Mouse (Mus musculus) 416B (cell line): Measurements from ENCODE around the gene Gbx2.

Experiments used
- DNase-seq: peaks from one replicate; pipeline ENCODE4 v3.0.0; 2011; ENCODE audit warnings: low read depth

The Gbx2 gene

GRCm38 (mm10) chr1:89931120-89931519 lies at the start of gene Gbx2:
Gbx2 (minus strand) TSS chr1:89931179.
- DNase-seq: no peak

DNA sequence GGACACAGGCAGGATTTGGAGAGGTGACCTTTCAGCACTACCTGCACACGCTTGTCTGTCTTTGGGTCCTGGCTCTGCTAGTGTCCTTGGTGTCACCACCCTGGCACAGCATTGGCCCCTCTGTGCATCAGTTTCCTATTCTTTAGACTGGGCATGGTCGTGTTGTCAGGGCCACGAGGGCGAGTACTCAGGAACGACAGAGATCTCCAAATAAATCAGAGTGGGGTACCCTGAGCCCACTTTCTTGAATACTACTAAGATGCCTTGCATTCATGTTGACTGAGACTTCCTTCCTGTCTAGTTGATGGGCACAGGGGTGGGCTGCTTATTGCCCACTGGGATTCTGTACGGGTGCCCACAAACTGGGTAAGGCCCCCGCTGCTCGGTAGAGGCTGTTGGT lies 46.3 kb upstream of the Gbx2 start:
- DNase-seq: no peak

DNA sequence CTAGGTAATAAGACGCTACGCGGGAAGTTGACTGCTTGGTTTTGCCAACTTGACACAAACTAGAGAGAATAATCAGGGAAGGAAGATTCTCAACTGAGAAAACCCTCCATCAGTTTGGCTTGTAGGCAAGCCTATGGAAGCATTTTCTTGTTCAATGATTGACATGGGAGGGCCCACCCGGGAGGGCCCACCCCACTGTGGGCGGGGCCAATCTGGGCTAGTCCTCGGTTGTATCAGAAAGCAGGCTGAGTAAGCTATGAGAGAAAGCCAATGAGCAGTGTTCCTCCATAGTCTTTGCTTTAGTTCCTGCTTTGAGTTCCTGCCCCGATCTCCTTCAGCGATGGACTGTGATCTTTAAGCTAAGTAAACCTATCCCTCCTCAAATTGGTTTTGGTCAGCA lies 45.4 kb upstream of the Gbx2 start:
- DNase-seq: no peak

DNA sequence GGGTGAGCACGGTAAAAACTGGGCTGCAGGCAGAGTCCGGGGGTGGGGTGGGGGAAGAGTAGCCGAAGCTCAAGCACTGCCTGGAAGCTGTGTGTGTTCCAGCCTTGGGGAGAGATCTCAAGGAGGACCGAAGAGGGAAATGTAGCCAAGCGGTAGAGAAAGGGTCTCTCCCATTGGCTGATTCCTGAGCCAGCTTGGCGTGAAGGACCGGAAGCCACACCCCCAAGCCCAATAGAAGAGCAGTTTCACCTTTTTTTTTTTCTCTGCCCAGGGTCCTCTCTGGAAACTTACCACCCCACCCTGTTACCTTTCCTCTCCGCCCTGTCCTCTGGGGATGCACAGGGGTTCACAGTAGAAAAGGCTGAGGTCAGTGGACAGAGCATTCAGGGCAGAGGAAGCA lies 43.6 kb upstream of the Gbx2 start:
- DNase-seq: no peak

GRCm38 (mm10) chr1:89971848-89972247 lies 40.9 kb upstream of the Gbx2 start:
- DNase-seq: no peak

DNA sequence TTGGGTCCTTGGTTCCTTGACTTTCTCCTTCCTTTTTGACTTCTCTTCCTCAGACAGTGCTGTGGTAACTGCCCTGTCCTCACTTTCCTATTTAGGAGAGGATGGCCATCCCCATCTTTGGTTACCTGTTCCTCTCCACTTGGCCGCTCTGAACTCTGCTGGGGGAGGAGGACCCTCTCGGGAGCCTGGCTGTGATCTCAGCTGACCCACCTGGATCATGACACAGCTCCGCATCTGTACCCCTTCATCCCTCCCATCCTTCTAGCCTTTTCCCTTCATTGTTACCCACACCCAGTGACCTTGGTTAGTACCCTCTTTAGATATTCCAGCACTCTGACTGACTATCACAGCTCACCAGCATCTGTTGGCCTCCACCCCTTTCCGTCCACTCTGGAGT lies 38.7 kb upstream of the Gbx2 start:
- no peak for DNase-seq

DNA sequence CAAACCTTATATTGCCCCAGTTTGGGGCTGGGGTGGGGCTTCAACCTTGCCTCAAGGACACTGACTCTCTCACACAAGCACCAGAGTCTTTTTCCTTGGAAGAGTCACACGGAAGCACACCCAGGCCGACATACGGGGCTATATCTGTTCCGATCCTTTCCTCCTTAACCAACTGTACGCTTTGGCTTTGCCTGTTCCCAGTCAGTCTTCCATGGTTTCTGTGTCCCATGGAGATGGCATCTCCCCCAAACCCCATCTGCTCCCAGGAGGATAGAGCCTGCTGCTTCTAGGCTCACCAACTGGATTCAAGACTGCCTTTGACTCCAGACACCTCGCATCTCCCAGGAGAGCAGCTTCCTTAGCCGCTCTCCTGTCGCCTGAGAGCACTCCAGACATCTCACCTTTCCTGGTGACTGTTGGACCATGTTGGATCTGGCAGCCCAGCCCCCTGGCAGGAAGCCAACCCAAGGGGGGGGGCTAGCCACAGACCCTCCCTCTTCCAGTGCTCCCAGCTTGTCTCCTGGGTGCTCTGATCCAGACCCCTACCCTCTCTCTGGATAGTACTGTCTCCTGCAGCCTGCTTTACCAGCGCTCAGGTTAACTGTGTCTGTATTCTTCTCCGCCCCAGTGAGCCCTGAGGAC lies 38.2 kb upstream of the Gbx2 start:
- DNase-seq: no peak

DNA sequence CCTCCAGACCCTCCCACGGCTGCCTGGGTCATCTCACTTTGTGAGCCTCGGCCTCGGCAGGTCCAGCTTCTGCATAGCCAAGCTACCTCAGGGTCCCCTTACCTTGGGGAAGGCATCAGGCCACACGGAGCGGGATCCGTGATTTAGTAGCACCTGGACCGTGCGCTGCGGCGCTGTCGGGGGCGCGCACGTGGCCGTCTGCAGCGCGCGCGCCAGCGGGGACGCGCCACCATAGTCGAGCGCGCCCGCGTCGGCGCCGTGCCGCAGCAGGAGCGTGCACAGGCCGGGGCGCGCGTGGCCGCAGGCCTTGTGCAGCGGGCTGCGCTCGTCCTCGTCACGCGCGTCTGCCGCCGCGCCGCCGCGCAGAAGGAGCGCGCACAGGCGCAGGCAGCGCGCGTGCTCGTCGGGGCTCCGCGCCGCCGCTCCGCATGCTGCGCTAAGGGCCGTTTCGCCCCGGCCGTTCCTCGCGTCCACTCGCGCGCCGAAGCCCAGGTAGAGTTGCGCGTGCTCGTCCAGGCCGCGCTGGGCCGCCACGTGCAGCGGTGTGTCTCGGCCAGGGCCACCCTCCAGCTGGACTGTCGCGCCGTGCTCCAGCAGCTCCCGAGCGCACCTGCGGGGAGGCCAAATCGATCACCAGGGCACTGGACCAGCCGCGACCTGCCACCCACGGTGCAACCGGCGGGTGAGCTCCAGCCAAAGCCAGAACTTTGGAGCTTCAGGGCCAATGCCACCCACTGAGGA lies 37.3 kb upstream of the Gbx2 start:
- no peak for DNase-seq

DNA sequence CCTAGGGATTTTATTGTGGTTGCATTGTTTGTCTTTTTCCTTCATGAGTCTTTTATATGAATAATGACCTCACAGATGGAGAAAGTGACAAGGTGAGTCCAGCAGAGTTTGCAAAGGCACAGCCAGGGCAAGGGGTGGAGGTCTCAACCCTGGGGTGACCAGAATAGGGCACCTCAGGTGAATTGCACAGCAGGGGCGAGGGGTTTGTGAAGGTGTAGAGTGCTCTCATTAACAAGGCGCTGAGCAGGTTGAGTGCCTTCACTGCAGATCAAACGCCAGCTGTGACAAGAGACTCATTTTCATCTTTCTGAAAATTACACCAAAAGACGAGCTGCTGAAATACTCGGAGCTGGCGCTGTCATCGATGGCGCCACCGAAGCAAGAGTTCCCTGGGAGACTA lies 36.6 kb upstream of the Gbx2 start:
- no peak for DNase-seq

DNA sequence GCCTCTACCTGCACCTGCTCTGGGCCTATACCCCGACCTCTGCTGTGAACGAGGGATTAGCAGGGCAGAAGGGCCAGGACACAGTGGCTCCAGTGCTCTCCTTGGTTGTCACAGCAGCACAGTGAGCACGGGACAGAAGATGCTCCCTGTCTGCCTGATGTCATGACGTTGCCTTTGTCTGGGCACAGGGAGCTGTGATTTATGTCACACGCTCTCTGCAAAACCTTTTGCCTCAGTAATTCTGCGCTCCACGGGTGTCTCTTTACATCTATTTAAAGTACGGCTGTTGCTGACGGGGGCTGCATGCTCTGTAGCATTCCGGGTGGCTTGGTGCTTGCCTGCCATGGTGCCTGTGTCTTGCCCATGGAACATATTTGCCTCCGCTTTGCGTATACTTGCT lies 33.4 kb upstream of the Gbx2 start:
- no peak for DNase-seq

- DNase-seq: no peak
Measured at GRCm38 (mm10) chr1:89963296-89963695, 32.3 kb upstream of the Gbx2 start.

DNA sequence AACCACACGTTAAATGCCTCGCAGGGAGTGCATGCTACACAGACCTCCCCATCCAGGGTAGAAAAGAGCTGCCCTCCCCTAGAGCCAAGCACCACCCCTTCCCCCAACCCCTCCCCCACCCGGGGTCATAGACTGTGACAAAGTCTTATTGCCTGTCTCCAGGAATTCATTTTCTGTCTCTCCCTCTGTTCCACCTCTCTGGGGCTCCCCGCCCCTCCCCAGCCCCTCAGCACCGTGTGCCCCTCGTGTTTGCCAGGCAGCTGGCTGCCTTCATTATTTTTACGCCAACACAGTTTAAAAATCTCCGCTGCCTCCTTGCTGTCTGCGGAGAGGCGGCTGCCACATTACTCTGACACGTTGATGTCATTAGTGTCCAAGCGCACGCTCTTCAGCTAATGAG lies 31.1 kb upstream of the Gbx2 start:
- DNase-seq: no peak

- no peak for DNase-seq
Measured at GRCm38 (mm10) chr1:89959393-89959792, 28.4 kb upstream of the Gbx2 start.

DNA sequence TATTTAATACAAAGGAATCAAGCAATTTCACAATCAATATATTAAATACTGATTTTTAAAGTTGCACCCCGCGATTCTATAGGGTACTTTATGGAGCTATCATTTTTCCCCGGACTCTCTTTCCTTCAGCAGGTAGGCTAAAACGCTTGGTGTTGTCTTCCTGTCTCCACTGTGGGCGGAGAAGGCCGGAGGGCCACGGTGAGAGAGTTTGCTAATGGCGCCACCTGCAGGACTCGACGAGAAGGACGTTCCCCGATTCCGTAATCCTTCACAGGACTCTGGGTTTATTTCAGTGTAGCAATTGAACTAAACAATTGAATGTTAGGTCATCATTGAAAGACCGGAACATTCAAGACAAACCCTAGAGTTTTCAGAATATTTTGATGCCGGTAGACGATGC lies 12.2 kb upstream of the Gbx2 start:
- peak; percentile 80 for DNase-seq

DNA sequence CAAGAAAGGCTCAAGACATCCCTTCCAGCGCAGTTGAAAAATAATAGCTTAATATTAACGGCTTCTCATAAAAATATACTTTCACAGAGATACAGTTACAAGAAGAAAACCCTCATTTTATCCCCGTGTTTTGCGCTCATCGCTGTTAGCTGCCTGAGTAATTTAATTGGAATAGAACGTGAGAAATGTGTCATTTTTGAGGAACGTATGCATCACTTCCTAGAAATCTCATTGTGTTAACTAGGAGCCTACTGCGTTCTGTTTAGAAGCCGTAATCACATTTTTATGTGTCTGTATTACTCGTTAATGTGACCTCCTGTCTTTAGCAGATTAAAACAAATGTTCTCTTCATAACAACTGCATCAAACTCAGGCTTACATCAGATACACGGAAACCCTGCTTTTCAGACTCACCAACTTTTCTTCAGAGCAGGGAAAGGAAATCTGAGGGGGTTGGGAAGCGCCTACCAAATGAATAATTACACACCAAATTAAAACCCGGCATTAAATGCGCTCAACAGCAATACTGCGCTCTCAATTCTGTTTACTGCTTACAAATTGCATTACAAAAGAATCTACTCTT lies 11.5 kb upstream of the Gbx2 start:
- DNase-seq: no peak

DNA sequence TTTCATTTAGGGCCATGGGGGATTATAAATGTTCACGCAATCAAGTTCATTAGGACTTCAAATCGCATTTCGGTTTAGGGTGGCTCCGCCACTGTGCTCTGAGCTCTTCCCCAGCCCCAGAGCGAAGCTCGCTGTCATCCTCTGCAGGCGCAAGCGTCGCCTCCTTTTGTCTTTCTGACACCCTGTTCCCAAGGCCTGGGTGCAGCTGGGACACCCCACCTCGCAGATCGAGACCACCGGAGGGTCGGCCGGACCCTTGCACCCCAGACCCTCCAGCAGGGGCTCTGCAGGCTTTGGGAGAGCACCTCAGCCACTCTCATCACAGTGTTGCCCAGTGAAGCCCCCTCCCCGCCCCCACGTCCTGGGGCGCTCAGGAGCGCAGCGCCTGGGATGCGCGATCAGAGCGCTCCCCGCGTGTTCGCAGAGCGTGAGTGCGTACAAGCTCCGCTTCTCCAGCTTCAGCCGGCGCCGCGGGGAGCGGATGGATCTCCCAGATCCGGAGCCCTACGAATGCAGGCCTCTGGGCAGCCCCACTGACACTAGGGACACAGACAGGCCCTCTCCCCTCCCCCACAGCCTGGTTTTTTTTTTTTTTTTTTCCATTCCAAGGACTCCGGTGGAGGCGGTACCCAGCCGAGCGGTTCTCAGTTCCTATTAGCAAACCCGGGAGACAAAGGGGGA lies 10.9 kb upstream of the Gbx2 start:
- no peak for DNase-seq

DNA sequence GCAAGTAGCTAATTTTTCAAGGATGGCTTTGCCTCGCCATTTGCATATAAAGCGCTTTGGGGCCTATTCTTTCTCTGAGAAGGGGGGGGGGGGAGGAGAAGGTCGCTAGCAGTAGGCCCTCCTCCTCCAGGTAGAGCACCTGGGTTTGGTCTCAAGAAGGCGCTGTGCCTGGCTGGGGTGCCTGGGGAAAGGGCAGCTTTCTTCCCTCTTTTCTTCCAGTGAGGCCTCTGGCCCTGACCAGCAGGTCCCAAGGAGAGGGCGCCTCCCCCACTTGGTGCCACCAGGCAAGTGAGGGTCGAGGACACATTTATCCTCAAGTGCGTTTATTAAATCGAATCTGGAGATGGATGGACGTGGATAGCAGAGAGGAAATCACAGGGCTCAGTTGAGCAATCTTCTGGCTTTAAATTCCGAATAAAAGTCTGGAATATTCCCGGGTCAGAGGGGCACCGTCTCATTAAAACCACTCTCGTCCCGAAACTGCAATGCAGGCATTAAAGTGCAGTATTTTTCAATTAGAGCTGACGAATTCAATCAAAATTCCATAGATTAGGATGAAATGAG lies 10.1 kb upstream of the Gbx2 start:
- DNase-seq: no peak

- DNase-seq: peak; percentile 95
Measured at GRCm38 (mm10) chr1:89939981-89940726, 9.2 kb upstream of the Gbx2 start.

DNA sequence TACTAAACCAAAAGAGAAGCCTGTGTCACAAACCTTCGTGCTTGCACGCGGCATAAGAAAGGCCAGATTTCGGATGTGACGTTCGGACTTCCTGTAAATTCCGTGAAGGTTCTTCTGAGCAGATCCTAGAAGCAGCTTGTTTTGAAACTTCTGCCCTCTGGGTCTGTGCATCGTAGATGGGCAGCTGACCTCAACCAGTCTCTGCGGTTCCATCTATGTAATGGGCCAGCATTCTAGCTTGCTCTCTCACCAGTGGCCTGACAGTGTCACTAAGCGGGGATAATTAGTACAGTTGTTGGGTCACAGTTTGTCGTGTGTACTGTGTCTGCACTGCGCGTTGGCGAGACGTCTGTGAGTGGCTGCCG lies 8.6 kb upstream of the Gbx2 start:
- DNase-seq: no peak

DNA sequence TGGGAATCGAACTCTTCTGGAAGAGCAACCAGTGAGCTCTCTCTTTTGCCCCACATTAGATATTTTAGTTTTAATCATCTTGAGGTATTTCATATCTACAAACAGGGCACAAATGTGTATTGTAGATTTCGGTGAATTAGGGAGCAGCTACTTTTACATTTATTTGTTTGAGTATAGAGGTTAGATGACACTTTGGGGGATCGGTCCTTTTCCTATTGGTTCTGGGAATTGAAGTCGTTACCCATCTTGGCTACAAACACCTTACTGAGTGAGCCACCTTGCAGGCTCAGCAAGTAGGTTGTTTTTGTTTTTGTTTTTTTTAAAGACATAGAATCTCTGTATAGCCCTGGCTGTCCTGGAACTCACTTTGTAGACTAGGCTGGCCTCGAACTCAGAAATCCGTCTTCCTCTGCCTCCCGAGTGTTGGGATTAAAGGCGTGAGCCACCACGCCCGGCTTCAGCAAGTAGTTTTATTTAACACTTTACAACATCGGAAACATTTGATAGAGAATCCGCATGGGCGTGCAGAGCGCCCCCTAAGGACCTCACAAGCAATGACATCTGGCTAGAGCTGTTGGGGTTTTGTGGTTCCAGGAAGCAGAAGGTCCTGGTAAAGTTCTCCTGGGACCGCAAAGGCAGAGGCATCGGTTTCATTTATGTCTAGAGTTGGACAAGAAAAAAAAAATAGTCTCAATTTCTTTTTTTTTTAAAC lies 8.1 kb upstream of the Gbx2 start:
- peak; percentile 84 for DNase-seq
